Mouse (Mus musculus): Measurements from ENCODE around the gene Ssbp4. TPM values are rescaled to one million over a fixed set of nuclear protein-coding genes. Genes with fewer than 3 reads are reported as not detected.
A peak's percentile ranks its signal among the peaks of the same experiment; 100 is the strongest.

The Ssbp4 gene
- total RNA-seq, 2 experiments from 2014 or later, result 221 to 261 TPM

GRCm38 (mm10) chr8:70630532-70631381, 22.1 kb upstream of the Ssbp4 start:
- Histone ChIP-seq H3K27ac (peak overlapping the region; percentile 87), H3K4me3 (no peak overlapping the region)
- intact Hi-C loops (cut with DNase I), result loop anchor here (2.0 kb wide), 1 partner anchor 22 kb away; no protein-coding TSS in a partner anchor
- peak in 1 of 2 experiments; percentile 24 for DNase-seq (ENCODE audit: extremely low spot score in 1 of 2, low spot score in 2 of 2)
- no peak for TF ChIP-seq CTCF (IDR thresholded peaks at IDR 0.05)

- intact Hi-C loops (cut with DNase I), result loop anchor here (2.0 kb wide), 2 partner anchors 17 to 23 kb away; no protein-coding TSS in a partner anchor
- peak overlapping the region; percentile 56 for H3K4me3 ChIP-seq
- DNase-seq (ENCODE audit: extremely low spot score in 1 of 2, low spot score in 2 of 2), result peak; percentile 94 to 96
Measured at GRCm38 (mm10) chr8:70629574-70630531, 21.2 kb upstream of the Ssbp4 start.

GRCm38 (mm10) chr8:70628986-70629490, 20.4 kb upstream of the Ssbp4 start:
- peak overlapping the region; percentile 87 for H3K27ac ChIP-seq
- TF ChIP-seq CTCF (IDR thresholded peaks at IDR 0.05), result no peak
- intact Hi-C loops (cut with DNase I), result loop anchor here (2.0 kb wide), 1 partner anchor 16 kb away; no protein-coding TSS in a partner anchor
- no peak for DNase-seq (ENCODE audit: extremely low spot score in 1 of 2, low spot score in 2 of 2)
- peak overlapping the region; percentile 56; the same call in 1 of the 2 replicates for H3K4me3 ChIP-seq

More at GRCm38 (mm10) chr8:70629574-70630531, 21.2 kb upstream of the Ssbp4 start:
- peak overlapping the region; percentile 87 for H3K27ac ChIP-seq
- TF ChIP-seq CTCF (IDR thresholded peaks at IDR 0.05), result peak; percentile 10

- DNase-seq (ENCODE audit: extremely low spot score in 1 of 2, low spot score in 2 of 2), result no peak
- intact Hi-C loops (cut with DNase I), result no loop called here
- TF ChIP-seq CTCF (IDR thresholded peaks at IDR 0.05), result no peak
Measured at GRCm38 (mm10) chr8:70627041-70627440, 18.4 kb upstream of the Ssbp4 start.

GRCm38 (mm10) chr8:70625104-70625503, 16.4 kb upstream of the Ssbp4 start:
- no peak overlapping the region for H3K27ac ChIP-seq
- TF ChIP-seq CTCF (IDR thresholded peaks at IDR 0.05), result peak; percentile 52
- no peak overlapping the region for H3K4me3 ChIP-seq
- DNase-seq (ENCODE audit: extremely low spot score in 1 of 2, low spot score in 2 of 2), result no peak
- intact Hi-C loops (cut with DNase I), result no loop called here

More at GRCm38 (mm10) chr8:70627041-70627440, 18.4 kb upstream of the Ssbp4 start:
- no peak overlapping the region for H3K4me3 ChIP-seq
- H3K27ac ChIP-seq, result no peak overlapping the region

- H3K4me3 ChIP-seq, result no peak overlapping the region
- DNase-seq (ENCODE audit: extremely low spot score in 1 of 2, low spot score in 2 of 2), result no peak
- no peak overlapping the region for H3K27ac ChIP-seq
- intact Hi-C loops (cut with DNase I), result no loop called here
- TF ChIP-seq CTCF (IDR thresholded peaks at IDR 0.05), result no peak
Measured at GRCm38 (mm10) chr8:70622220-70622619, 13.5 kb upstream of the Ssbp4 start.

- Histone ChIP-seq H3K4me3 (no peak overlapping the region), H3K27ac (no peak overlapping the region)
- intact Hi-C loops (cut with DNase I), result no loop called here
- no peak for TF ChIP-seq CTCF (IDR thresholded peaks at IDR 0.05)
- no peak for DNase-seq (ENCODE audit: extremely low spot score in 1 of 2, low spot score in 2 of 2)
Measured at GRCm38 (mm10) chr8:70618888-70619334, 10.2 kb upstream of the Ssbp4 start.

GRCm38 (mm10) chr8:70617985-70618384, 9.3 kb upstream of the Ssbp4 start:
- no peak overlapping the region for H3K27ac ChIP-seq
- H3K4me3 ChIP-seq, result no peak overlapping the region
- DNase-seq (ENCODE audit: extremely low spot score in 1 of 2, low spot score in 2 of 2), result no peak
- intact Hi-C loops (cut with DNase I), result no loop called here
- no peak for TF ChIP-seq CTCF (IDR thresholded peaks at IDR 0.05)

- Histone ChIP-seq H3K27ac (no peak overlapping the region), H3K4me3 (no peak overlapping the region)
- no peak for TF ChIP-seq CTCF (IDR thresholded peaks at IDR 0.05)
- intact Hi-C loops (cut with DNase I), result no loop called here
- DNase-seq (ENCODE audit: extremely low spot score in 1 of 2, low spot score in 2 of 2), result no peak
Measured at GRCm38 (mm10) chr8:70616645-70617044, 8.0 kb upstream of the Ssbp4 start.

- intact Hi-C loops (cut with DNase I), result no loop called here
- no peak for TF ChIP-seq CTCF (IDR thresholded peaks at IDR 0.05)
Measured at GRCm38 (mm10) chr8:70615894-70616293, 7.2 kb upstream of the Ssbp4 start, which contains the start of gene Lrrc25. Gene Lrrc25, plus strand, starts transcription at chr8:70616155.

GRCm38 (mm10) chr8:70615281-70615680, 6.6 kb upstream of the Ssbp4 start:
- Histone ChIP-seq H3K27ac (no peak overlapping the region), H3K4me3 (no peak overlapping the region)
- intact Hi-C loops (cut with DNase I), result no loop called here
- no peak for DNase-seq (ENCODE audit: extremely low spot score in 1 of 2, low spot score in 2 of 2)
- no peak for TF ChIP-seq CTCF (IDR thresholded peaks at IDR 0.05)

More at GRCm38 (mm10) chr8:70615894-70616293, 7.2 kb upstream of the Ssbp4 start, which contains the start of gene Lrrc25:
- Histone ChIP-seq H3K4me3 (no peak within 1 kb of the TSS), H3K27ac (no peak within 1 kb of the TSS)
- DNase-seq (ENCODE audit: extremely low spot score in 1 of 2, low spot score in 2 of 2), result no peak
